Mouse (Mus musculus) splenic B cell, adult 2 months (primary cell): Measurements from ENCODE around the gene Dnm3.

ENCODE experiments used
- DNase-seq: peaks from one replicate; pipeline ENCODE4 v3.0.0-alpha.2; 2011; ENCODE audit warnings: low read depth, low spot score
- H3K27me3 ChIP-seq: 2 replicates; pipeline ENCODE4 v1.6.1; 2012; ENCODE audit warnings: mild to moderate bottlenecking, low read length, moderate library complexity, mixed read lengths; ENCODE audit not compliant: control insufficient read depth, poor library complexity, insufficient read depth, severe bottlenecking
- H3K36me3 ChIP-seq: 2 replicates; pipeline ENCODE4 v1.6.1; 2012; ENCODE audit warnings: mild to moderate bottlenecking, low read length, moderate library complexity, mixed read lengths; ENCODE audit not compliant: control insufficient read depth, poor library complexity, insufficient read depth, severe bottlenecking

Dnm3 gene

DNA sequence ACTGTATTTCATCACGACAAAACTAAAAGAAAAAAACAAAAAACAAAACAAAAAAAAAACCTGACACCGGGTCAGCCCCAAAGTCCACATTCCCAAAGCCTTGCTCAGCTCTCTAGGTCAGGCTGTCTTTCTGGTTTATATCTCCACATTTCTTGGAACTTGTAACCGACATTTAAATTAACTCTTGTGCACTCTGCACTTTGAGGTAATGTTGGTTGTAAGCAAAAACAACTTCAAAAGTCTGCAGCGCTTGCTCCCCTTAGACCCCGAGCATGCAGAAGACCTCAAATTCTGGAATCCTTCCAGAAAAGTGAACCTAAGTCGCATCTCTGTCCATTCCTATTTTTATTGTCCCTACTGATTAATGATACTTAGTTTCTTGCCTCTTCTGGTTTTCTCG, 297.4 kb downstream of the Dnm3 start:
- DNase-seq: no peak
- Histone ChIP-seq H3K36me3 (no peaks in the 10 kb centered on the region), H3K27me3 (no peaks in the 10 kb centered on the region)

DNA sequence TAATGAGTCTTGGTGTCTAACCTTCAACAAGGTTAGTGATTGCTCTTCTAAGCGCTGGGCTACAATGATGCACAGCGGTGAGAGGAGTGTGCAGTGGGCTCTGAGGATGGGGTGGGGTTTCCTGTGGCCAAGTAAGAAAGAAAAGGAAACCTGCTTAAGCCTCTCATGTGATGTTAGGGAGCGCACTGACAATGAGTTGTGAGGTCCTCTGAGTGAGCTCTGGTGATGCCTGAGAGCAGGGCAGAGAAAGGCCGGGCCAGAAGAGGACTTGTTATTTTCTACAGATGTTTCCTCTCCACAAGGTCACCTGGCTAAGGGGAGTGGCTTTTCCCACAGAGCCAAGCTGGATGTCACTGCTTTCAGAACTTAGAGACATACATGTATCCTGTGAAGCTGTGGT, 298.4 kb downstream of the Dnm3 start:
- no peak for DNase-seq
- Histone ChIP-seq H3K36me3 (no peaks in the 10 kb centered on the region), H3K27me3 (no peaks in the 10 kb centered on the region)

DNA sequence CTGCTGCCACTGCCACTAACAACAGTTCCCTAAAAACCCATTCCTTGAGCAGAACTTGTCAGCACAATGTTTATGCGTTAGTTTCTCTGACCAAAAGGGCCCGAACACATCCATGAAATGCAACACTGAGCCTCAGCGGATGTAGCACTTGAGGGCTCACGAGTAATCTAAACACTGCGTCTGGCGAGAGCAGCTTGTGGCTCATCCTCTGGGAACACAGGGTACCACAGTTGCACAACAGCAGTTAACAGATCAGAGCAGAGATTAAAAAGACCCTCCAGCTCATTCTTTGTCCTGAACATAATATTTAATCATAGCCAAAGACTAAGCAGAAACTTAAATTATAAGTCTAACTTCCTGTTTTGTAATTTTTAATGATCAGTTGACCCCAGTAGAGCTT, 305.0 kb downstream of the Dnm3 start:
- Histone ChIP-seq H3K27me3 (no peaks in the 10 kb centered on the region), H3K36me3 (no peaks in the 10 kb centered on the region)
- DNase-seq: no peak

DNA sequence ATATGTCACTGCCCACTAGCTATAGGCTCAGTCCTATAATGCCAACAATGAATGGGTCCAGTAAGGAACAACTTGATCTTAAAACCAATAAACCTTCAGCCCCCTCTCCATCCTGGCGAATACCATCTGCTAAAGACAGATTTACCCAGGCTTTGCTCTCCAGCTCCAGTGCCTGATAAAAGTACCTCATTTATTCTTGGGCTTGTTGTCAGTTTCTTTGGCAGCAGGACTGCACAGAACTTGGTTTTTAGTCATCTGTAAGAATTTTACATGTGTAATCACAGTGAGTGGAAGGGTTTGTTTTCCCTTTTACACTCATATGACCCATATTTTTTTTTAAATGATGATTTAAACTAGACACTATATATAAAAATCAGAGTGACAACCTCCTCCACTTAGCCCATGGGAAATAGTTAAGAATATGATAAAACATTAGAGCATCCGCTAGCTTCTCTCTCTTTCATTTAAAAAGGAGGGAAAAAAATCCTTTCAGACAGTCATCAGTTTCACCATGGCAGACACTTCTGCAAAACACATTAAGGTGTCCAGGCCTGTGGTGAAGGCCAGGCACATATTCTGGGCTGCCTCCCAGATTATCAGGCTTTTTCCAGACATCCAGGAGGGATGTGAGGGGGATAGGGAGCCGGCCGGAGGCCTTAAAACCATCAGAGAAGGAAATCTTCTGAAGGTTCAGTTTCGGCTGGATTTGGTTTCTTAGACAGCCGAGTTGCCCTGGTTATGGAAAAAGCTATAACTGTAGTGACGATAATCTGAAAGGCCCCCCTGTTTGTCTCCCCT, 313.9 kb downstream of the Dnm3 start:
- no peaks in the 10 kb centered on the region for H3K27me3 ChIP-seq
- no peaks in the 10 kb centered on the region for H3K36me3 ChIP-seq
- DNase-seq: no peak

DNA sequence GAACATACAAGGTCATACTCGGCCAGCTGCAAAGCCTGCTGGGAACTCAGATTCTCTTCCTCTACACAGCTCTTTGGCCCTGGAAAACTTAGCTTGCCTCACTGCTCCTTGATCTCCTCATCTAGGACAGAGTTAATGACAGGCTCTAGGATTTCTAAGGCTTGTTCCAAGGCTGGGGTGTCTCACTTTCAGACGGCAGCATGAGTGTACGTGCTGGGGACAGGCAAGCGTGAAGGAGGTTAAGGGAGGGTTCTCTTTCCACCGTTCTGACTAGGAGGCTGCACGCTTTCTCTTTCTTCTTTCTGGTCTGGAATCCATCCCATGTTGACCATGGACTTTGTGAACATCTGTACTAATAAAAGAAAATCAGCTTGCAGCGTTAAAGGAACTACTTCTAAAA, 315.2 kb downstream of the Dnm3 start:
- DNase-seq: no peak
- H3K36me3 ChIP-seq: no peaks in the 10 kb centered on the region
- no peaks in the 10 kb centered on the region for H3K27me3 ChIP-seq

DNA sequence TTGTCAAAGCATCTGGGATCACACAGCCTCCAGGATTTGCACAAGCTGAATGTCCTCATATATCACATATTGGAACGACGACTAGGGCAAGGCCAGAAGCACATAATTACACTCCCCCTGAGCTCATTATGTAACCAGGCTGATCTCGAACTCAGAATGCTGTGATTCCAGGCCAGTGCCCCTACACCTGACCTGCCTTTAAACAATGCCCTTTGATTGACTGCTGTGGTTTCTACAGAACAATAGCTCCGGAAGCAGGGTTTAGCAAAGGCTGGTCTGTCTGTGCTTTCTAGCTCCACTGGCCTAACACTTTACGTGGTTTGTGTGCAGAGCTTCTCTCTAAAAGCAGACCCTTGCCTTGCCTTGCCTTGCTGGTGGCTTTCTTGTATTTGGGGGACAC, 315.6 kb downstream of the Dnm3 start:
- Histone ChIP-seq H3K27me3 (no peaks in the 10 kb centered on the region), H3K36me3 (no peaks in the 10 kb centered on the region)
- DNase-seq: no peak

DNA sequence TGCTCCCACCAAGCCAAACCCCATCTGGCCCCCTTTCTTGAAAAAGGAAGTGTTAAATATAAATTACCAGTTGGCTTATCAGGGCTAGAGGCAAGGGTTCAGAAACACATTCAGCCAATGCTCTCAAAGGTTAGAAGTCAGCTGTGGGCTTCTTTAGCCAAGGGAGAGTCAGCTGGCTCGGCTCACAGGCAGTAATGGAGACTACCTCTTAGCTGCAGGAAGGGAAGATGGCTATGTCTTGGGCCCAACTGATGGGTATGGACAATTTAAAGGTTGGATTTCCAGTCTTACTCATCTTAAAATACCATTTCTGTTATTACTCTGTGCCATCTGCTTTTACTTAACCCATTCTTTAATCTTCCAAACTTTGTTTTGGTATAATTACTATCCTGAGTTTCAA, 317.1 kb downstream of the Dnm3 start:
- no peaks in the 10 kb centered on the region for H3K27me3 ChIP-seq
- DNase-seq: no peak
- H3K36me3 ChIP-seq: no peaks in the 10 kb centered on the region

DNA sequence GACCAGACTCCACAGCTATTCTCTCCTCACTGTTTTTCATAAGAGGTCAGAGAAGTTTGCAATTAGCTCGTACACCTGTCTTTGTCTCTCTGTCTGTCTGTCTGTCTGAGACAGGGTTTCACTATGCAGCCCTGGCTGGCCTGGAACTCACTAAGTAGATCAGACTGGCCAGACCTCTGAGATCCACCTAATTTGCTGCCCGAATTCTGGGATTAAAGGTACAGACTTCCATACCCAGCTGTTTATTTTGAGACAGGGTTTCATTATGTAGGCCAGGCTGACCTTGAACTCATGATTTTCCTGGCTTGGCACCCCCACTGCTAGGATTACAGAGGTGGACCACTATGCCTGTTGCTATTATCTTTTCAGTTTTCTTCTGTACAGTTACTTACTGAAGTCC, 319.3 kb downstream of the Dnm3 start:
- Histone ChIP-seq H3K36me3 (no peaks in the 10 kb centered on the region), H3K27me3 (no peaks in the 10 kb centered on the region)
- no peak for DNase-seq

DNA sequence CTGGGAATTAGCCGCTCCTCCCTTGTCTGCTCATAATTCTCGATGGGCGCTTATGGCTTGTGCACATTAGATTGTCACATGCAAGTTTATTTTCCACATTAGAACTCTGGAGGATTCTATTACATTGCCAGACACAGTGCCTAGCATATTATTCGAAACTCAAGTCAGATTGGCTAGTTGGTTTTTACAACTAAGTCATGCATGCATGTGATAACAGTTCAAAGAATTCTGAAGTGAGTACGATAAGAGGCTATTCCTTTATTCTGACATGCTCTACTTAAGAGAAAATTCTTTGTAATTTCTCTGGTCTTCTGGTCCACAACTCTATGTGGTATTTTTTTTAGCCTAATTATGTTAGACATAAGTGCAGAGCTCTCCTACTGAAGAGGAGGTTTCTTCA, 320.2 kb downstream of the Dnm3 start:
- DNase-seq: no peak
- H3K27me3 ChIP-seq: no peaks in the 10 kb centered on the region
- no peaks in the 10 kb centered on the region for H3K36me3 ChIP-seq

DNA sequence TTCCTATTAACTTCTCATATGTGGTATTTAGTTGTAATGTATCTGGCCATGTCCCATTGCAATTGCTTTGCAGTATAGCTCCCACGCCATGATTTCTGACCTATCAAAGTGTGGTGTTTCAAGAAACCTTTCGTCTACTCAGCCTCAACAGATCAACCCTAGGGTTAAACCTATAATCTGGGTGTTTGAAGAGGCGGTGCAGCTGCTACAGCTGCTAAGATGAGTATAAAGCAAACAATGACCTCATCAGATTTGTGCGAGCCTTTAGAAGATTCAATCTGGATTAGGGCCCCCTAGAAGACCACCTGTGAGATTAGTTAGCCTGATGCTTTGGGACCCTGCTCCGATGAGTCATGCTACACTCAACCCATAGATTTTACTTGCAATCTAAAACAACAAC, 321.0 kb downstream of the Dnm3 start:
- H3K27me3 ChIP-seq: no peaks in the 10 kb centered on the region
- no peaks in the 10 kb centered on the region for H3K36me3 ChIP-seq
- DNase-seq: no peak

DNA sequence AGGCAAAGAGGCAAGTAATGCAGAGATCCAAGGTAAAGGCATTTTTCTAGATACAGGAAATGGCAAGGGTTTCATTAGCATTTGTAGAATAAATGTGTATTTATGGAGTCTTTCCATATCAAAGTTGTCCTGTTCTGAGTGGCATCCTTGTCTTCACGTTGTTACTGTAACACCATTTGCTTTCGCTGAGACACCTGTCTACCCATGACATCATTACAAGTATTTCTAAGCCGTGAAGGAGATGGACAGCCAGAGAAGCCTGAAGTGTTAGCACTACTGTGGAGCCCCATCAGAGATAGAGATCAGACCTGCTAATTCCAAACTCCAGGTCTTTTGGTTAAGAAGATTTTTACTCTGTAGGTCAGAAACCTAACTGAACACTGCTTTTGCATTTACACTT, 322.3 kb downstream of the Dnm3 start:
- Histone ChIP-seq H3K27me3 (no peaks in the 10 kb centered on the region), H3K36me3 (no peaks in the 10 kb centered on the region)
- DNase-seq: no peak

DNA sequence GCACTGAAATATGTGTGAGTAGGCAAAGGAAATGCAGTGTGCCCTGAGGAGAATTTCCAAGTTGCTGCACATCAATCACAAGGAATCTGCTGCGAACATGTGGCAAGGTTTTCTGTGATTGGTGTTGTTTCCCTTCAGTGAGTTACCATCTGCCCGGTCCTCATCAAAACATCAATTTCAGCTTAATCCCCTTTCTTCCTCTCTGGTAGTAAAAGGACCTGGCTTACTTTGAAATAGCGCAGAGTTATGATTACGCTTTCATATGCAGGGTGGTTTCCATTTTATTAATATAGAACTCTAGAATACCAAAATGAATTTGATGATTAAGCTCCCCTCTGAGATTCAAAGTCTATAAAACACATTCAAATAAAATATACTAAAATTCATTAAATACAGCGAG, 324.7 kb downstream of the Dnm3 start:
- DNase-seq: no peak
- H3K36me3 ChIP-seq: no peaks in the 10 kb centered on the region
- H3K27me3 ChIP-seq: no peaks in the 10 kb centered on the region

DNA sequence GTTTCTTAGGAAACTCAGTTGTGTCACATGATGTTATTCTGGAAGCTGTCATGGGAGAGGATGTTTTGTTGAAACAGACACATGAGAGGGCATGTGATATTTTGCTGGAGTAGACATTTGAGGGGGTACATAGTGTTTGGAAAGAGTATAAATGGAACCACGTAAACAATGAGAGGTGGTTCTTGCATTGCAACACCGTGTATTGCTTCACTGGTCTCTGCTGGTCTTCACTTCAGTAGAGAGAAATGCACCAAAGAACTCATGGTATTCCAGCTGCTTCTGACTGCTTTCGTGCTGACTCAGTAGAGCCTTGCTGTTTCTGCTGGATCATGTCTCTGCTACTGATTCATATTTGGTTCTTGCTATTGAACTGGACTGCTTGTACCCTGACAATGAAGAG, 328.1 kb downstream of the Dnm3 start:
- DNase-seq: no peak
- Histone ChIP-seq H3K27me3 (no peaks in the 10 kb centered on the region), H3K36me3 (no peaks in the 10 kb centered on the region)

DNA sequence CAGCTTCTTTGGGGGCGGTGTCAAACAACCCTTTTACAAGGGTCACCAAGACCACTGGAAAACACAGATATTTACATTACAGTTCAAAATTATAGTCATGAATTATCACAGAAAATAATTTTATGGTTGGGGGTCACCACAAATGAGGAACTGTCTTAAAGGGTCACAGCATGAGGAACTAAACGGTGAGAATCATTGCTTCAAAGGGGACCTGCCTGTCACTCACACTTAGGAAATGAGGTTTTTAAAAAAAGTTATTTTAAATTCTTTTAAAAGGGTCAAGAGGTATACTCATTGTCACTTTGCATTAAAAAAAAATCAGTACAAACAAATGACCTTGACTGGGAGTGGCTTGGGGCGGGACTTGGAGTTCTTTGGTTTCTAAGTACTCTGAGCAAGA, 330.3 kb downstream of the Dnm3 start:
- H3K36me3 ChIP-seq: no peaks in the 10 kb centered on the region
- H3K27me3 ChIP-seq: no peaks in the 10 kb centered on the region
- no peak for DNase-seq

DNA sequence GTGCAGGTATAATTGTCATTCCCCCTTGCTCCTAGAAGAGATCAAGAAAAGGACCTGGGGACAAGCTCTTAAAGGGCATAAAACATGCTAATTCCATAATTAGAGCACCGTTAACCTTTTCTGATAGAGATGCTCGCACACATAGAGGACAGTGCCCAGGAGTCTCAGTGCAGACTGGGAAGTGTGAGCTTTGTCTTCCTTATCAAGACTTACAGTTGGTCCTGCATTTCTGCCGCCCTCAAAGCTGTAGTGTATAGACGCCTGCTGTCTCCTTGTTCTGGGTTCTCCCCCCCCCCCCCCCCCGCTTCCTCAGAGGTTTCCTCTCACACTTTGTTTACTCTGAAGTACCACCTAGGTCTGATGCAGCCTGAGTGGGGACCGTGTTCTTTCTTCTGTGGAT, 332.1 kb downstream of the Dnm3 start:
- Histone ChIP-seq H3K36me3 (no peaks in the 10 kb centered on the region), H3K27me3 (no peaks in the 10 kb centered on the region)
- no peak for DNase-seq

DNA sequence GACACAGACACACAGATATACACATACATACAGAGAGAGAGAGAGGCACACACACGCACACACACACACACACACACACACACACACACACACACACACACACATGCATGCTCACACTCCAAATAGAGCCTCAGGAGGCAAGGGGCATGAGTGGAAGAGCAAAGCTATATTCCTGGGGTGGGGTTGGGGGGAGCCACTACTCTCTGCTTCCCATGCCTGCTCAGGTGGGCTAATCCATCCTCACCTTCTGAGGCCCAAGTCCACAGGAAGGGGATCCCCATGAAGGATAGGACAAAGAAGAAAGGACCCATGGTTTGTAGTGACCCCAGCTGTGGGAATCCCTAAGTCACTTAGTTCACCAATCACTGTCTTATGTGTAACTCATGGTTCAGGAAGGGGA, 332.8 kb downstream of the Dnm3 start:
- no peak for DNase-seq
- Histone ChIP-seq H3K36me3 (no peaks in the 10 kb centered on the region), H3K27me3 (no peaks in the 10 kb centered on the region)
